Mouse (Mus musculus): ENCODE measurements around the gene Nr4a2.

Nr4a2 gene

GRCm38 (mm10) chr2:57123991-57124840 lies at the start of gene Nr4a2:
Gene Nr4a2, minus strand, starts transcription at chr2:57124003.
- peak; percentile 93 to 94 for DNase-seq

- DNase-seq, result no peak
Measured at GRCm38 (mm10) chr2:57165416-57165815, 41.6 kb upstream of the Nr4a2 start.

GRCm38 (mm10) chr2:57156814-57157213 lies 33.0 kb upstream of the Nr4a2 start:
- no peak for DNase-seq

GRCm38 (mm10) chr2:57149796-57150195 lies 26.0 kb upstream of the Nr4a2 start:
- peak; percentile 42 to 43 for DNase-seq

- DNase-seq, result peak; percentile 32 to 35
Measured at GRCm38 (mm10) chr2:57148231-57148630, 24.4 kb upstream of the Nr4a2 start.

GRCm38 (mm10) chr2:57145646-57146421 lies 22.0 kb upstream of the Nr4a2 start:
- no peak for DNase-seq

GRCm38 (mm10) chr2:57138594-57138993 lies 14.8 kb upstream of the Nr4a2 start:
- DNase-seq, result no peak

- no peak for DNase-seq
Measured at GRCm38 (mm10) chr2:57127461-57127860, 3.7 kb upstream of the Nr4a2 start.

- DNase-seq, result no peak
Measured at GRCm38 (mm10) chr2:57125891-57126290, 2.1 kb upstream of the Nr4a2 start.

GRCm38 (mm10) chr2:57122986-57123980 lies 520 bp downstream of the Nr4a2 start:
- peak; percentile 63 to 69 for DNase-seq

GRCm38 (mm10) chr2:57121110-57121509 lies 2.7 kb downstream of the Nr4a2 start:
- DNase-seq, result no peak

GRCm38 (mm10) chr2:57117201-57117951 lies 6.4 kb downstream of the Nr4a2 start:
- DNase-seq, result peak; percentile 83 to 85

- DNase-seq, result peak; percentile 86 to 90
Measured at GRCm38 (mm10) chr2:57116366-57117200, 7.2 kb downstream of the Nr4a2 start.

GRCm38 (mm10) chr2:57115864-57116365 lies 7.9 kb downstream of the Nr4a2 start:
- DNase-seq, result peak; percentile 71 to 73

- DNase-seq, result peak; percentile 49 to 57
Measured at GRCm38 (mm10) chr2:57115181-57115863, 8.5 kb downstream of the Nr4a2 start.

GRCm38 (mm10) chr2:57114211-57115151 lies 9.3 kb downstream of the Nr4a2 start:
- DNase-seq, result peak; percentile 85 to 89

- no peak for DNase-seq
Measured at GRCm38 (mm10) chr2:57113431-57113830, 10.4 kb downstream of the Nr4a2 start.

GRCm38 (mm10) chr2:57112949-57113348 lies 10.9 kb downstream of the Nr4a2 start:
- DNase-seq, result no peak

All from cerebellum, postnatal 10 days (tissue).